Mouse (Mus musculus) left cerebral cortex, adult 9 months (tissue): ENCODE measurements around the gene Foxn1.

ENCODE experiments used
- DNase-seq, 2 experiments: peaks; one replicate each; pipeline ENCODE4 v3.0.0; 2022; ENCODE audit warnings: low spot score in 2 of 2

Gene Foxn1

GRCm38 (mm10) chr11:78327634-78328511 is 58.5 kb downstream of the Foxn1 start, which contains the start of gene Pigs:
Gene Pigs (plus strand): TSS chr11:78328415.
- DNase-seq = peak; percentile 78 to 95

- DNase-seq = no peak
These were observed 59.1 kb downstream of the Foxn1 start for GRCm38 (mm10) chr11:78327215-78327614.

- no peak for DNase-seq
These were observed 61.4 kb downstream of the Foxn1 start for GRCm38 (mm10) chr11:78324965-78325364.

GRCm38 (mm10) chr11:78324000-78324785 is 62.2 kb downstream of the Foxn1 start:
- DNase-seq = no peak

GRCm38 (mm10) chr11:78322860-78323259 is 63.5 kb downstream of the Foxn1 start, which contains the start of gene Aldoc:
Gene Aldoc (plus strand): TSS chr11:78322968.
- DNase-seq = peak; percentile 73 to 84

- DNase-seq = peak in 1 of 2 experiments; percentile 44
These were observed 64.1 kb downstream of the Foxn1 start for GRCm38 (mm10) chr11:78322076-78322831.

GRCm38 (mm10) chr11:78318411-78318810 is 67.9 kb downstream of the Foxn1 start:
- DNase-seq = no peak

- no peak for DNase-seq
These were observed 72.7 kb downstream of the Foxn1 start for GRCm38 (mm10) chr11:78313662-78314061.

GRCm38 (mm10) chr11:78310861-78311511 is 75.4 kb downstream of the Foxn1 start:
- no peak for DNase-seq
